Mouse (Mus musculus) limb, embryonic 14.5 days (tissue): ENCODE measurements around the gene Capn7. TPM values are rescaled to one million over a fixed set of nuclear protein-coding genes. Genes with fewer than 3 reads are reported as not detected.

Experiments
- ATAC-seq: fragments of 200-750 bp; cut with Nextera tagmentation; 2 replicates; pipeline ENCODE4 v1.8.0; 2017; ENCODE audit warnings: low read depth, moderate number of reproducible peaks, moderate TSS enrichment; ENCODE audit not compliant: low FRiP score
- DNase-seq: peaks from one replicate; pipeline ENCODE4 v3.0.0-alpha.2; 2015; ENCODE audit warnings: low spot score
- H3K27ac ChIP-seq: fragments of 300-500 bp; sonication (generic); replicated peaks from 2 replicates; pipeline ENCODE4 v1.5.1; 2014; ENCODE audit warnings: low read depth, mild to moderate bottlenecking, low read length, moderate library complexity, mixed read lengths
- H3K27me3 ChIP-seq: fragments of 300-500 bp; sonication (generic); 2 replicates; pipeline ENCODE4 v1.6.1; 2014; ENCODE audit warnings: low read length, mixed read lengths; ENCODE audit not compliant: control insufficient read depth, insufficient read depth
- H3K36me3 ChIP-seq: fragments of 300-500 bp; sonication (generic); 2 replicates; pipeline ENCODE4 v1.6.1; 2014; ENCODE audit warnings: mild to moderate bottlenecking, low read length, moderate library complexity, mixed read lengths; ENCODE audit not compliant: control insufficient read depth, insufficient read depth
- H3K4me1 ChIP-seq: fragments of 300-500 bp; sonication (generic); 2 replicates; pipeline ENCODE4 v1.6.1; 2014; ENCODE audit warnings: antibody characterized with exemption, low read length, mixed read lengths; ENCODE audit not compliant: control insufficient read depth, insufficient read depth
- H3K4me2 ChIP-seq: fragments of 300-500 bp; sonication (generic); replicated peaks from 2 replicates; pipeline ENCODE4 v1.6.1; 2014; ENCODE audit warnings: low read depth, mild to moderate bottlenecking, low read length, moderate library complexity; ENCODE audit not compliant: severe bottlenecking
- H3K4me3 ChIP-seq: fragments of 300-500 bp; sonication (generic); replicated peaks from 2 replicates; pipeline ENCODE4 v1.5.1; 2014; ENCODE audit warnings: low read length
- H3K9ac ChIP-seq: fragments of 300-500 bp; sonication (generic); 2 replicates; pipeline ENCODE4 v1.6.1; 2014; ENCODE audit warnings: mild to moderate bottlenecking, low read depth, low read length, moderate library complexity; ENCODE audit not compliant: severe bottlenecking
- H3K9me3 ChIP-seq: fragments of 300-500 bp; sonication (generic); 2 replicates; pipeline ENCODE4 v1.6.1; 2016; ENCODE audit warnings: low read length; ENCODE audit not compliant: control insufficient read depth
- POLR2A ChIP-seq: fragments of 200-500 bp; IDR thresholded peaks from 2 replicates; pipeline ENCODE4 v1.8.0; 2012; ENCODE audit warnings: inconsistent platforms, mild to moderate bottlenecking, moderate library complexity, borderline replicate concordance; ENCODE audit not compliant: insufficient read depth, insufficient read length; ENCODE audit errors: extremely low read depth
- WGBS: fragments of 180-500 bp; shearing (Covaris S2); extraction: QIAGEN DNeasy Blood & Tissue Kit; methylation state at CpG from one replicate; pipeline ENCODE4 v1.1.7; 2014; 5-methylcytosine and 5-hydroxymethylcytosine counted together
- polyA plus RNA-seq, 2 experiments: library from polyadenylated mRNA; depleted of rRNA in 1 of 2; stranded (reverse) in 1 of 2; unstranded in 1 of 2; fragments of >200 nt; fragmentation: Nextera tagmentation in 1 of 2; extraction: Ambion mirVana in 1 of 2; gene quantifications; 2 replicates each; pipeline versions ENCODE4 v1.2.1 to v1.2.3; 2012 to 2014

The Capn7 gene
- polyA plus RNA-seq, 2 experiments: 44.1 to 44.7 TPM

DNA sequence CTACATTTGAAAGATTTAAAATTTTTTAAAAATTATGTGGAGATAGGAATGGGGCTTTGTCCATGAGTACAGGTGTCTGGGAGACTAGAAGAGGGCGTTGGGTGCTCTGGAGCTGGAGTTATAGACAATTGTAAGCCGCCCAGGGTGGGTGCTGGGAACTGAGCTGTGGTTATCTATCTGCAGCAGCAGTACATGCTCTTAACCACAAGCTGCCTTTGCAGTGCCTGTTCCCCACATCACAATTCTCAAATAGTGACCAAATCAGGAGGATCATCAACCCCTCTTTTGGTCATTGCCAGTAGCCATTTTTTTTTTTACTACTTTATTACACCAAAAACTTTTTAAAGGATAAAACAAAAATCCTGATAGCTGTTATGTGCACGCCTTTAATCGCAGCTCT is 28.2 kb downstream of the Capn7 start:
- Histone ChIP-seq H3K4me2 (no peak overlapping the region), H3K36me3 (peaks cover 67% of the 10 kb centered on the region), H3K4me3 (no peak overlapping the region), H3K27ac (no peak overlapping the region), H3K4me1 (no peaks in the 10 kb centered on the region), H3K27me3 (no peaks in the 10 kb centered on the region), H3K9me3 (no peaks in the 10 kb centered on the region), H3K9ac (no peak overlapping the region)
- 93% methylated on average over 4 of the region's 4 CpGs for WGBS
- DNase-seq (no peak), ATAC-seq (no peak)
- TF ChIP-seq POLR2A: no peak

DNA sequence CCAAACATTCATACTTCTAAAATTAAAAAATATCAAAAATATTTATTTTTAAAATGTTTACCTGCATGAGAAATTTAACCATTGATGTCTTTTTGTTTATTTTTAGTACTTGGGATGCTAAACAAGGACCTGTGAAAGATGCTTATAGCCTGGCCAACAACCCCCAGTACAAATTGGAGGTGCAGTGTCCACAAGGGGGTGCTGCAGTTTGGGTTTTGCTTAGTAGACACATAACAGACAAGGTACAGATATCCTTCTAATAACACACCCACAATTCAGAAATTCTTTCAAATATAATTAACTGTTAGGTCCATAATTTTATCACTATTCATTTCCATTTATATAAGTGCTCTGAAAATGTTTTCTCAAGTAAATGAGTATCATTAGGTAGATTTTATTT is 28.9 kb downstream of the Capn7 start:
- no peaks in the 10 kb centered on the region for H3K4me1 ChIP-seq
- DNase-seq (peak; percentile 68), ATAC-seq (no peak)
- H3K36me3 ChIP-seq: peaks cover 65% of the 10 kb centered on the region
- no peak overlapping the region for H3K4me3 ChIP-seq
- no peak overlapping the region for H3K27ac ChIP-seq
- no peaks in the 10 kb centered on the region for H3K9me3 ChIP-seq
- no peaks in the 10 kb centered on the region for H3K27me3 ChIP-seq
- no peak for TF ChIP-seq POLR2A
- no peak overlapping the region for H3K4me2 ChIP-seq
- H3K9ac ChIP-seq: no peak overlapping the region

DNA sequence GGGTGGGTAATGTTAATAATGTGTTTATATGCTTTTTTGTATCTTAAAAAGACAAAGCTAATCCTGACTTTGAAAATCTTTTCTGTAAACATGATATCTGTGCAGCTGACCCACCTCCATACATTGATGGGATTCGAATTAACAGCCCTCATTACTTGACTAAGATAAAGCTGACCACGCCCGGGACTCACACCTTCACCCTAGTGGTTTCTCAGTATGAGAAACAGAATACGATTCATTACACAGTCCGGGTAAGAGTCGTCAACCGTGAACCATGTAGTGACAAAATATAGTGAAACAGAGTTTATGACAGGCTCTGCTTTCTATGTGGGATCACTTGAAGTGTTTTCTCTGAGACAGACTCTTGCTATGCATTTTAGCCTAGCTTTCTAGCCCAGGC is 31.5 kb downstream of the Capn7 start:
- no peak for ATAC-seq
- Histone ChIP-seq H3K36me3 (peaks cover 67% of the 10 kb centered on the region), H3K4me1 (no peaks in the 10 kb centered on the region), H3K9me3 (no peaks in the 10 kb centered on the region), H3K27me3 (no peaks in the 10 kb centered on the region), H3K27ac (no peak overlapping the region), H3K4me2 (no peak overlapping the region), H3K4me3 (no peak overlapping the region), H3K9ac (no peak overlapping the region)
- TF ChIP-seq POLR2A: no peak
- no peak for DNase-seq
- WGBS: 89% methylated on average over 7 of the region's 7 CpGs

DNA sequence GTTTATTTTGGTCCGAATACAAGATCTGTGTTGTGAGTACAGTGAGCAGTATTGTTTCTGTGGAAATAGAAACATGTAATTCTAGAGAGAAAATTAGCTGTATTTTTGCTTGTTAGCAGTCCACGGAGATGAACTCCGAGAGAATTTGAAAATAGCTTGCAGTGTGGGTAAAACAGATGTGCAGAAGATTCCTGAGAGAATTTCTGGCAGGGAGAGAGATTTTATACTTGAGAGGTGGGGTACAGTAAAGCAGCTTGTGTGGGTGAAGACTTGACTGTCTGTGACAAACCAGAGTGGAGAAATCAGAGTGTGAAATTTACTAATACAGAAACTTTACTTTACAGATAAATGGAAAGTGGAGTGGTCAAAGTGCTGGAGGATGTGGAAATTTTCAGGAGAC is 32.9 kb downstream of the Capn7 start:
- Histone ChIP-seq H3K36me3 (peaks cover 68% of the 10 kb centered on the region), H3K9me3 (no peaks in the 10 kb centered on the region), H3K27me3 (no peaks in the 10 kb centered on the region), H3K27ac (no peak overlapping the region), H3K4me1 (no peaks in the 10 kb centered on the region), H3K4me2 (no peak overlapping the region), H3K4me3 (no peak overlapping the region), H3K9ac (no peak overlapping the region)
- ATAC-seq (no peak), DNase-seq (no peak)
- WGBS: 85% methylated on average over 3 of the region's 3 CpGs
- TF ChIP-seq POLR2A: no peak

DNA sequence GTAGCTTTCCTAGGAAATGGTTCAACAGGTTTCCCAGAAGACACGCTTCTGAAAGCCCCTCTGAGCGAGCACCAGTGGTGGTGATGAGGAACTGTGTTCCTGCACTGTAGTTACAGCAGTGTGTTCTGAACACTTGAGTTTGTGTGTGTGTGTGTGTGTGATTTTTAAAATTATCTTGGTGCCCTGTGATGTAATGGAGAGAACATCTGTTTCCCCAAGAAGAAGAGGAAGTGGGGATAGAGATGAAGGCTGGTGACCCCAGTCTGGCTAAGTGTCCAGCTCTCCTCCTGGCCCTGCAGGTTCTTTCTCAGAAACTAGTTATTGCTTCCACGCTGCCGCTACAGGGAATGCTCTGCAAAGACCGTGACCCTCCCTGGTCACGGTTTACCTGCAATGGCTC is 38.0 kb downstream of the Capn7 start:
- Histone ChIP-seq H3K27me3 (no peaks in the 10 kb centered on the region), H3K27ac (no peak overlapping the region), H3K9me3 (no peaks in the 10 kb centered on the region), H3K4me2 (no peak overlapping the region), H3K9ac (no peak overlapping the region), H3K4me1 (no peaks in the 10 kb centered on the region), H3K4me3 (no peak overlapping the region), H3K36me3 (peaks cover 88% of the 10 kb centered on the region)
- WGBS: 85% methylated on average over 6 of the region's 6 CpGs
- no peak for DNase-seq
- no peak for TF ChIP-seq POLR2A
- ATAC-seq: no peak

DNA sequence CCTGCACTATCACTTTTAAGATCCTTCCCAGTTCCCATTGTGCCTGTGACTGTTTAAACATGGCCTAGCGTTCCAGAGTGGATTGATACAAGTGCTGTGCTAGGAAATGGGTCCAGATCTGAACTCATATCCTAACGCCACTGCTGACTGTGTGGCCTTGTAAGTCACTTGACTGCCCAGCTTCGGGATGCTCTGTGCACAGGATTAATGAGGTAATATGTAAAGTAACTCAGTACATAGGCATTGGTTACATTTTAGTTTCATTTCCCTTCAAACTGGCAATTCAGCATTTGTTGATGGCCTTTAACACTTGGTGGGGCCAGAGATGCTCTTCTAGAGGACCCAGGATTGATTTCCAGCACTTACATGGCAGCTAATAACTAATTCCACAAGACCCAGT is 39.9 kb downstream of the Capn7 start:
- no peaks in the 10 kb centered on the region for H3K9me3 ChIP-seq
- whole genome bisulfite sequencing: 93% methylated on average over 3 of the region's 3 CpGs
- H3K27me3 ChIP-seq: no peaks in the 10 kb centered on the region
- H3K4me3 ChIP-seq: no peak overlapping the region
- no peak for DNase-seq
- no peak for TF ChIP-seq POLR2A
- H3K36me3 ChIP-seq: peaks cover 74% of the 10 kb centered on the region
- H3K27ac ChIP-seq: no peak overlapping the region
- no peak for ATAC-seq
- H3K9ac ChIP-seq: no peak overlapping the region
- no peaks in the 10 kb centered on the region for H3K4me1 ChIP-seq
- H3K4me2 ChIP-seq: no peak overlapping the region
